Mouse (Mus musculus) brain, embryonic 14.5 days (tissue): ENCODE results near the gene Adamtsl4. TPM values are rescaled to one million over a fixed set of nuclear protein-coding genes. Genes with fewer than 3 reads are reported as not detected.

ENCODE experiments used
- DNase-seq: peaks from one replicate; pipeline ENCODE4 v3.0.0-alpha.2; 2011; ENCODE audit warnings: low read depth
- CTCF ChIP-seq: fragments of 200-500 bp; IDR thresholded peaks from 2 replicates; pipeline ENCODE4 v1.5.1; 2012; ENCODE audit warnings: inconsistent platforms, mild to moderate bottlenecking, moderate library complexity, borderline replicate concordance; ENCODE audit not compliant: insufficient read depth, insufficient read length; ENCODE audit errors: extremely low read depth
- POLR2A ChIP-seq: fragments of 200-500 bp; IDR thresholded peaks from 2 replicates; pipeline ENCODE4 v1.6.1; 2012; ENCODE audit warnings: mild to moderate bottlenecking, inconsistent platforms, borderline replicate concordance; ENCODE audit not compliant: poor library complexity, insufficient read depth, insufficient read length, severe bottlenecking; ENCODE audit errors: extremely low read depth
- polyA plus RNA-seq: library from polyadenylated mRNA; depleted of rRNA; stranded (reverse); fragments of >200 nt; gene quantifications from 2 replicates; pipeline ENCODE4 v1.2.3, GENCODE M21; 2012; rRNA removed

Adamtsl4 gene
- 0.20 and 0.41 TPM in 2 replicates for polyA plus RNA-seq

DNA sequence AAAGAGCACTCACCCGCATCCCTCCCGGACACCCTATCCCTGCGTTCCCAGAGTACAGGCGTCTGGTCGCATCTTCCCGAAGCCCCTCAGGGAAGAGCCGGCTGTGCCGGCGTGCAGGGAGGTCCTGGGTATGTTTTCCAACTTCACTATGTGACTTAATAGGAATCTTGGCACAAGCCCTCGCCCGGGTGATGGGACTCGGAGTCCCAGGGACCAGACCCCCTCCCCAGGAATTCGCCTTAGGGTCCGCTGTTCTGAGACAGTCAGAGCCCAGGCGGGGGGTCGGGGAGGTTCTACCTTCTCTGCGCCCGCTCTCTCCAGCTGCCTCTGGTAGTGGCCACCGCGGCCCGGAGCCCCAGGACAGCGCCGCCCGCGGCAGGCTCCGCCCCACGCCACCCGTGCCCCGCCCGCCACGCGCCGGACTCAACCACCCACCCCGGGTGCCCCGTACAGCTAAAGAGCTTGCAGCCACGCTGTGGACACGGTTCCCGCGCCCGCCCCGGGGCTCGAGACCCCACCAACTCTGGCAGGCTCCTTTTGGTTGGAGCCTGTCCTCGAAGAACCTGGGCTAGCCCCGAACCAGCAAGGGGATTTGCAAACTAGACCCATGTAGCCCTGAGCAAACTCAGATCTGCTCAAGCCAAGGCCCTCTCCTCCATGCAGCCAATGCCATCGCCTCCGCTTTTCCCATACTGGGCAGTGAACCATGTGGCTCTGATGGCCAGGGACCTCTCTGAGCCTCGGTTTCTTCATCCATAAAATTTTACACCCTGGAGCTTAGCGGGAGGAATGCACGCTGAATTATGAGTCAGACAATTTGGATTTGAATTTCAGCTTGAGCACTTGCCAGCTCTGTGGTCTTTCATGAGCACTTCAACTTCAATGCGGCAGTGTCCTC, at the start of gene Adamtsl4:
Gene Adamtsl4 (minus strand): TSS at position 394 of the 898 bp plus-strand sequence.
- DNase-seq = peak; percentile 59
- TF ChIP-seq CTCF (no peak), POLR2A (no peak)

DNA sequence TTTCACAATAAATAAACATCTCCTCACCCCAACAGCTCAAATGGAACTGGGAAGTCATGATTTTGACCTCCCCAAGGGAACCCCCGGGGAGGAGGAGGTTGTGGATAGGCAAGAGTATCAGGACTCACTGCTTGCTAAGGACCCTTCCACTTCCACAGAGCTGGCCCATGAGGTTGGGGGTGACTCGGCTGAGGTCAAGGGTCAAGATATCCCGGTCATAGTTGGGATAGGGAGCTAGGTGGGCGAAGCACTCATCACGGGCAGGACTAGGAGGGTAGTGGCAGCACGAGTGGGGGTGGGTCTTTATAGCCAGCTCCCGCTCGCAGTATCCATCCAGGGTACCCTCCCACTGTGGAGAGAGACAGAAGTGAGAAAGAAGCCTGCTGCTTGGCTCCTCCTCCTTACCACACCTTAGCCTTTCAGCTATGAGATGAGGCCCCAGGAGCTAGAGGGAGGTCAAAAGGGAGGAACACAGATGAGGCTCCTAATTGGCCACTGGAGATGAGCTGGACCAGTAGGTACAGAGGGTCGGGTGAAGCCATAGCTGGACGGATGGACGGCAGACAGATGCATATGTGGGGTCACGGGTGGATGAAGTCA, 47.5 kb upstream of the Adamtsl4 start:
- TF ChIP-seq CTCF (no peak), POLR2A (no peak)
- DNase-seq = no peak

DNA sequence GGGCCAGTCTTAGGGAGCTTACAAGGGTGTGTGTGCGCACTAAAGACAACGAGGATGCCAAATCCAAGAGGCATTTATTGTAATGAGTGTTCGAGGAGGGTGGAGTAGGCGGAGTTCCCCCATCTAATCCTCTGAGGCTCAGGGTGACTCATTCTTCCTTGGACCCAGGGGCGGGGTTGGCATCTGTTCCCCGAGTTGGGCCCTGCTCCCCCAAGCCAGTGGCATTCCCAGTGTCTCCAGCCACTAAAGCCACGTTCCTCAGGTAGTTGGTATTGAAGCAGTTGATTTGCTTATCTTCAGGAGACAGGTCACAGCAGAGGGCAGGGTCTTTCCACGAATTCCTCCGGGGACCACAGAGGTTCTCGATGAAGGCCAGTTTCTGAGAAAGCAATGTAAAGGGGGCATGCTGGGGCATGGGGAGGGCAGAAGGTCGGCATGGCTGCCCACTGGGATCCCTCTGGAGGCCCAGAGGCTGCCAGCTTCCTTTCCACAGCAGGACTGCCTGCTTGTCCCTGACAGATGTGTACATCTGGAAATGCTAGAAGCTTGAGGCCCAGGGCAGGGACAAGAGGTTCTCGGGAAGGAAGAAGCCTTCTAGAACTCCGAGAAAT, 46.5 kb upstream of the Adamtsl4 start:
- TF ChIP-seq POLR2A = no peak
- DNase-seq = no peak

DNA sequence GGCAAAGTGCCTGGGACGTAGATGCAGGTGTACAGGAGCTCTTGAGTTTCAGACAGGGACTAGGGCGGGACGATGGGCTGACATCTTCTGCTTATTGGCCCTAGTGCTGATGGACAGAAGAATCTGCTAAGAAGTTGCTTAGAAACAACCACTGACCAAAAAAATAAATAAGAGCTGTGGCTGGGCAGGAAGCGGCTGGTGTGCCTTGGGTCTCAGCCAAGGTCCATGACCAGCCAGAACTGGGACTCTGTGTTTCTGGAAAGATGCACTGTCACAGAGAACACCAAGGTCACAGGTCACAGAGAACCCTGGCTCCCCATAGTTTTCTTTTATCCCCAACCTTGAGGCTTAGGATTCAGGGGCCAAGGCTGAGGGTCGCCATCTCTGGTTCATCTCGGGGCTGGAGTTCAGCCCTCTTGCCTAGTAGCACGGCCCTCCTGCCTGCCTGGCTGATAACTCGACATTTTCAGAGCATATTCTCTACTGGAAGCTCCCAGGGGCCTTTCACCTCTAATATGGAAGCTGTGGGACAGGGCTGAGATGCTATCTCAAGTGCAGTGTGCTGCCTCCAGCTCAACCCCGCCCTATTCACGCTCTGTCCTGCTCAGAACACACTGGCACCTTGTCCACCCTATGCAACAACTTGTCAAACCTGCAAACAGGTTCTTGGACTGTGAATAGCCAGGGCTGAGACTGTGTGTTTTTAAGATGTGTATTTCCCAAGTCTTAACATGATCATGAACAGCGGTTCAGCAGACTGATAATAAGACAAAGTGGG, 45.2 kb upstream of the Adamtsl4 start:
- no peak for DNase-seq
- no peak for TF ChIP-seq CTCF

DNA sequence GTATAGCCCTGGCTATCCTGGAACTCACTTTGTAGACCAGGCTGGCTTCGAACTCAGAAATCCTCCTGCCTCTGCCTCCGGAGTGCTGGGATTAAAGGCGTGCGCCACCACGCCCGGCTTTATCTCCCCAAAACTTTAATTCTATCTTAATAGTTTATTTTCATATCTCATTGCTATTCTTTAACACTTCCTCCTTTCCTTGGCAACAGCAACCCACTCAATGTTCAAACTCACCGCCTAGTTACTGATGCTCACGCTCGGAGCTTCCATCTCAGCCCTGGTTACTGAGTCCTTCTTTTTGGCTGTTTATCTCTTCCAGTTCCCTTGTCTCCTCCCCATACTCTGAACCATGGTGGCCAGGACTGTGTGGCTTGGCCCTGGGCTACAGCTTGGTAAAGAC, 44.6 kb upstream of the Adamtsl4 start:
- DNase-seq = no peak
- no peak for TF ChIP-seq CTCF
- no peak for TF ChIP-seq POLR2A

DNA sequence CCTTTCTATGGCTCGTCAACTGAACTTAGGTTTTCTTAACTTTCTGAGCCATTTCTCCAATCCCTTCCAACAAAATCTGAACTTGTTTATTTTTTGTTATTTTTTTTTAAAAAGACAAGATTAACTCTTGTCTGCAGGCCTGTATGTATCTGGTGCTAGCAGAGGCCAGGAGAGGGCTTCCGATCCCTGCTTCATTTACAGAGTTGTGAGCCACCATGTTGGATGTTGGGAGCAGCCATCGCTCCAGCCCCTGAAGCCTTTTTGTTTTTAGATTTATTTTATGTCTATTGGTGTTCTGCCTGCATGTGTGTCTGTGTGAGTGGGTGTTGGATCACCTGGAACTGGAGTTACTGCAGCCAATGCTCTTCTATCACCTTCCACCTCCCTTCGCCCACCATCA, 44.1 kb upstream of the Adamtsl4 start:
- DNase-seq = no peak
- TF ChIP-seq CTCF = no peak

DNA sequence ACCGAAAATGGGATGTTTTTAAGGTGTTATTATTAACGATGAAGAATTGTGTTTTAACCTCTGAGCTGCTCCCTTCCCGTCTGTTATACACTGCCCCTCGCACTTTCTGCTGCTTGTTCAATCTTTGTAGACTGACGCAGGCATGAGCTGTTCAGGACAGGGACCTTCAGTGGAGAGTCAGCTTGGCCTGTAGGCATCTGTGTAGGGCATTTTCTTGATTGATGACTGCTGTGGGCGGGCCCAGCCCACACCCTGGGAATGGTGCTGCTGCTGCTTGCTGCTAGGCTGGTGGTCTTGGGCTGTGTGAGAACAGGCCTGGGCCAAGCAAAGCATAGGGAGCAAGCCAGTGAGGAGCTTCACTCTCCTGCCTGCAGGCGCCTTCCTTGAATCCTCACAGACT, 42.7 kb upstream of the Adamtsl4 start:
- no peak for DNase-seq
- TF ChIP-seq CTCF = no peak
- TF ChIP-seq POLR2A = no peak

DNA sequence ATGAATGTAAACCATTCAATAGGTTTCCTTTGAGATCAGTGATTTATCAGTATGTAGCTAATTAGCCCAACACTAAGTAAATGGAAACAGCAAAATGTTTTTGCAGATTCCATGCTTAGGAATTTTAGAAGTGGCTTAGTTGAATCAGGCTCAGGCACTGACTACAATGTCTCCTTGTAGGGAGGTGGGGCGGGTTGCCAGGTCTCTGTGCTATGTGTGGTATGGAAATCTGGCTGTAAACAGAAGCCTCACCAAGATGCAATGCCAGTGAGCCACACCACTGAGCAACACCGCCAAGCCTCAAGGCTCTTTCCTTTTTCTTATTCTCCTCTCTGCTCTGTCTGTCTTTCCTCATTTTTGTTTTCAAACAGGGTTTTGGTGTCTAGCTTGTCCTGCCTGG, 41.2 kb upstream of the Adamtsl4 start:
- DNase-seq = peak; percentile 28
- no peak for TF ChIP-seq POLR2A
- no peak for TF ChIP-seq CTCF

DNA sequence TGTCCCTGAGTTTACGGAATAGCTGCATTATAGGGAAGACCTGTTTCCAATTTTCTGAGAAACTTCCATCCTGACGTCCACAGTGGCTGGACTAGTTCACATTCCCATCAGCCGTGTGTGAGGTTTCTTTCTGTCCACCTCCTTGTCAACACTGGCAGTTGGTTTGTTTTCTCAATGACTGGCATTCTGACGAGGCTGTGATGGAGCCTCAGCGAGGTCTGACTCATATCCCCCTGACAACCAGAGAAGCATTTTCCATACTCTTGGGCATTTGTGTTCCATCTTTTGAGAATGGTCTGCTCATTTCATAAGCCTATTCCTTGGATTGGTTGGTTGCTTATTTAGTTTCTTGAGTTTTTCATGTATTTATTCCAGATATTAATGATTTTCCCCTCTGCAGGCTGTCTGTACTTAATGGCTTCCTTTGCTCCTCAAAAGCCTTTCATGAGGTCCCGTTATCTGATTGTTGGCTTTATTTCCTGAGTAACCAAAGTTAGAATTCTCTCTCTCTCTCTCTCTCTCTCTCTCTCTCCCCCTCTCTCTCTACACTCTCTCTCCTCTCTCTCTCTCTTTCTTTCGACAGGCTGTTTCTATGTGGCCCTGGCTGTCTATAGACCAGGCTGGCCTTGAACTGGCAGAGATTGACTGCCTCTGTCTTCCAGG, 39.1 kb upstream of the Adamtsl4 start:
- no peak for DNase-seq
- no peak for TF ChIP-seq CTCF
- TF ChIP-seq POLR2A = no peak

DNA sequence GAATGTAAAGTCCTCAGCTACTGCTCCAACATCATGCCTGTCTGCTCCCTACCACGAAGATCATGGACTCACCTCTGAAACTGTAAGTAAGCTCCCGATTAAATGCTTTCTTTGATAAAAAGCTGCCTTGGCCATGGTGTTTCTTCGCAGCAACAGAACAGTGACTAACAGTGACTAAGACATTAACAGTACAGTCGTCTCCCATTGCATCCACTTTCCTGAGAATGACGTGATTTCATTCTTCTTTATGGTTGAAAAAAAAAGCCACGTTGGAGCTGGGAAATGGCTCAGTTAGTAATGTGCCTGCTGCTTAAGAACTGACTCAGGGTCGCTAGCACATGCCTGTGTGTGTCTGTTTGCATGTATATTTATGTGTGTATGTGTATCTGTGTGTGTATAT, 38.1 kb upstream of the Adamtsl4 start:
- no peak for DNase-seq
- no peak for TF ChIP-seq POLR2A
- no peak for TF ChIP-seq CTCF

DNA sequence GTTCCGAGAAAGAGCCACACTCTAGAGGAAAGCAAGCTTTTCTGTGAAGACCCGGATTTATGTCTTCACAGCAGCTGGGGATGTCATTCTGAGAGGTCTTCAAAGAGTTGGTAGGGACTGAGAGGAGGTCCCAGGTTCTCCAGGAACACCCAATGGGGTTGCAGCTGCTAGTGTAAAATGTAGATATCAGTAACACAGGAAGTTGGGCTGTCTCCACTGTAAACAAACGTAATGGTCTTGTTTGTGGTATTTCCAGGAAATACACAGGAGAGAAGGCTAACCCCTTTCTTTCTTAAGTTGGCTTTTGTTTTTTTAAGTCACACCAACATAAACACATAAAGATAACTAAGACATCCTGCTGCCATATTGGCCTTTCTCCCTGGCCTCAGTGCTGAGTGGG, 34.7 kb upstream of the Adamtsl4 start:
- TF ChIP-seq CTCF (no peak), POLR2A (no peak)
- DNase-seq = no peak

DNA sequence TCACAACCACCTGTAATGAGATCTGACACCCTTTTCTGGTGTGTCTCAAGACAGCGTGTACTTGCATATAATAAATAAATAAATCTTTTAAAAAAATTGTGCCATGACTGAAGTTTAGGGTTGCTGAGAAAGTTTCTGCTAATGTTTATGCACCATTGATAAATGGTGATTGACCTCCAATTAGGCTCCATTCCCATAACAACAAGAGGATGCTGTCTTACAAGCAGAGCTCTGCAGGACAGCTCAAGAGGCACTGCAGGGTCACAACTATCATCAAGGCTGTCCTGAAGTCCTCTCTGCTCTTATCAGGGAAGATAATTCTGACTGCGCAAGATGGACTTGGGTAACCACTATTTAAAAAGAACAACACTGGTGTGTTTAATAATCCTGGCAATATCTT, 30.4 kb upstream of the Adamtsl4 start:
- no peak for DNase-seq
- no peak for TF ChIP-seq CTCF
